Mouse (Mus musculus): Measurements from ENCODE around the gene Slc25a13. TPM values are rescaled to one million over a fixed set of nuclear protein-coding genes. Genes with fewer than 3 reads are reported as not detected.

The Slc25a13 gene
- polyA plus RNA-seq, 1 experiment: 89.0 TPM

DNA sequence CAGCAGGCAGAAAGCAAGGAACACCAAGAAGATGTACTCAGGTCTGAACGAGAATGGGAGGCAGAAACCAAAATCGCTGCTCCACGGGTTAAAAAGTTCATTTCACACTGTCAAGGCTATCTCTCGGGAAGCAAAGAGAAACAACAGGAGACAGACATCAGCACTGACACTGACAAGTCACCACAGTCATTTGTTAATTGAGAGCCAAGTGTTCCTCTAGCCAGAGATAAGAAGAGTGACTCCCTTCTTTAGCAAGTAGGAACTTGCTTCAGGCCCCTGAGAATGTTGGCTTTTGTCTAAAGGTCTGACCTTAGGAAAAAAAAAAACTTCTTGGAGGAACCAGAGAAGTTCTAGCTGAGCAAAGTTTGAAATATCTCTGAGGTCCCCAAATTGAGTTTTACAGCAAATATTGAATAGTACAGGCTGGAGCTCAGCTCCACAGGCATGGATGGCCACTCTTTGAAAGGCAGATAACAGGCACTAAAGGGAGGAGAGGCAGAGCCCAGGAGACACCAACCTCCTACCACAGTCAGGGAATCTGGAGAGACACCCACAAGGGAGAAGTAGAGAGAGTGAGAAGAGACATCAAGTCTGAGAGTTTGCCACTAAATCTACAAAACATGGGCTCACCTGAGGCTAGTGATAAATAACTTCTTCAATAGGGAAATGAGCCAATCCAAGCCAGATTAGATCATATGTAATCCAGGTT lies 8.5 kb downstream of the Slc25a13 start:
- Histone ChIP-seq H3K9ac (ENCODE audit: low read depth, poor library complexity, severe bottlenecking) (peak overlapping the region; percentile 56; the same call in 1 of the 2 replicates), H3K27me3 (ENCODE audit: control insufficient read depth, insufficient read depth, low read length, poor library complexity, severe bottlenecking) (no peaks in the 10 kb centered on the region), H3K4me3 (ENCODE audit: low read depth, low read length) (no peak overlapping the region), H3K4me1 (ENCODE audit: control insufficient read depth, insufficient read depth, low read length) (peaks cover 15% of the 10 kb centered on the region), H3K36me3 (ENCODE audit: control insufficient read depth, insufficient read depth, low read length, poor library complexity, severe bottlenecking) (peaks cover 2% of the 10 kb centered on the region; the same call in 1 of the 2 replicates), H3K27ac (ENCODE audit: insufficient read depth, low read length) (peak overlapping the region; percentile 90), H3K9me3 (replicated peaks; ENCODE audit: control insufficient read depth, insufficient read depth, low read length, poor library complexity, severe bottlenecking) (peaks cover 6% of the 10 kb centered on the region; the same call in 1 of the 2 replicates)
- no peak for TF ChIP-seq POLR2A (IDR thresholded peaks at IDR 0.05; ENCODE audit: insufficient read depth, low read length)
- no peak for TF ChIP-seq CTCF (IDR thresholded peaks at IDR 0.05; ENCODE audit: low read depth, low read length)
- no peak for TF ChIP-seq EP300 (IDR thresholded peaks at IDR 0.05; ENCODE audit: insufficient read depth, low read depth, low read length)

DNA sequence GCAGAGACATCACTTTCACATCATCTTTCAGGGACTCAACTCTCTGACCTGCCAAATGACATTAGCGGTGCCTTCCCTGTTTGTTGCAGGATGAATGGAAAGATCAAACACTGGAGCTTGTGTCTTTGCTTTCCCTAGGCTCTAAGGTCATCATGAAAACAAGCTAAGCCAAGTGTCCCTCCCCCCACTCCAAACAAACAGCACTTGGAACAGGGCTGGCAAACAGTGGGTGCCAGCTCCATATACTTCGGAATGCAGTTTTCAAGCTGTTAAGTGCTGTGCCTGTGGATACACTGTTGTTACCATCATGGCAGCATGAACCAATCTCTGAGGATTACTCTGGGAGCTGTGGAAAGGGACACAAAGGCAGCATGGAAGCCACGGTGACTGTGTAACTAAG lies 9.1 kb downstream of the Slc25a13 start:
- peaks cover 6% of the 10 kb centered on the region; the same call in 1 of the 2 replicates for H3K9me3 ChIP-seq (replicated peaks; ENCODE audit: control insufficient read depth, insufficient read depth, low read length, poor library complexity, severe bottlenecking)
- peaks cover 18% of the 10 kb centered on the region for H3K4me1 ChIP-seq (ENCODE audit: control insufficient read depth, insufficient read depth, low read length)
- H3K9ac ChIP-seq (ENCODE audit: low read depth, poor library complexity, severe bottlenecking): peak overlapping the region; percentile 56
- H3K4me3 ChIP-seq (ENCODE audit: low read depth, low read length): no peak overlapping the region
- H3K27me3 ChIP-seq (ENCODE audit: control insufficient read depth, insufficient read depth, low read length, poor library complexity, severe bottlenecking): no peaks in the 10 kb centered on the region
- H3K27ac ChIP-seq (ENCODE audit: insufficient read depth, low read length): peak overlapping the region; percentile 90
- peaks cover 2% of the 10 kb centered on the region; the same call in 1 of the 2 replicates for H3K36me3 ChIP-seq (ENCODE audit: control insufficient read depth, insufficient read depth, low read length, poor library complexity, severe bottlenecking)
- TF ChIP-seq EP300 (IDR thresholded peaks at IDR 0.05; ENCODE audit: insufficient read depth, low read depth, low read length) (no peak), CTCF (IDR thresholded peaks at IDR 0.05; ENCODE audit: low read depth, low read length) (no peak), POLR2A (IDR thresholded peaks at IDR 0.05; ENCODE audit: insufficient read depth, low read length) (no peak)

DNA sequence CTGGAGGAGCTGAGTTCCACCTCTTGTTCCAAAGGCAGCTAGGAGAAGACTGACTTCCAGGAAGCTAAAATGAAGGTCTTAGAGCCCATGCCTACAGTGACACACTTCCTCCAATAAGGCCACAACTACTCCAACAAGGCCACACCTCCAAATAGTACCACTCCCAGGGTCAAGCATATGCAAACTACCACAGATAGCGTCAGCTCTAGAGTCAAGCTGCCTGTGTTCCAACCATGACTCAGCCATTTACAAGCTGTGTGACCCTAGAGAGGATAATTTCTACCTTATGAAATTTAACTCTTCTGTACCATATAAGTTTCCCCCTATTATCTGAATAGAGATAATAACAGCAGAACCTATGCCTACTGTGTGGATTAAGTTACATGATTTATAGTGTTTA lies 9.6 kb downstream of the Slc25a13 start:
- Histone ChIP-seq H3K9me3 (replicated peaks; ENCODE audit: control insufficient read depth, insufficient read depth, low read length, poor library complexity, severe bottlenecking) (peaks cover 6% of the 10 kb centered on the region; the same call in 1 of the 2 replicates), H3K27me3 (ENCODE audit: control insufficient read depth, insufficient read depth, low read length, poor library complexity, severe bottlenecking) (no peaks in the 10 kb centered on the region), H3K4me3 (ENCODE audit: low read depth, low read length) (no peak overlapping the region), H3K36me3 (ENCODE audit: control insufficient read depth, insufficient read depth, low read length, poor library complexity, severe bottlenecking) (peaks cover 2% of the 10 kb centered on the region; the same call in 1 of the 2 replicates), H3K4me1 (ENCODE audit: control insufficient read depth, insufficient read depth, low read length) (peaks cover 19% of the 10 kb centered on the region), H3K9ac (ENCODE audit: low read depth, poor library complexity, severe bottlenecking) (no peak overlapping the region), H3K27ac (ENCODE audit: insufficient read depth, low read length) (peak overlapping the region; percentile 90)
- TF ChIP-seq CTCF (IDR thresholded peaks at IDR 0.05; ENCODE audit: low read depth, low read length) (no peak), POLR2A (IDR thresholded peaks at IDR 0.05; ENCODE audit: insufficient read depth, low read length) (no peak), EP300 (IDR thresholded peaks at IDR 0.05; ENCODE audit: insufficient read depth, low read depth, low read length) (no peak)

DNA sequence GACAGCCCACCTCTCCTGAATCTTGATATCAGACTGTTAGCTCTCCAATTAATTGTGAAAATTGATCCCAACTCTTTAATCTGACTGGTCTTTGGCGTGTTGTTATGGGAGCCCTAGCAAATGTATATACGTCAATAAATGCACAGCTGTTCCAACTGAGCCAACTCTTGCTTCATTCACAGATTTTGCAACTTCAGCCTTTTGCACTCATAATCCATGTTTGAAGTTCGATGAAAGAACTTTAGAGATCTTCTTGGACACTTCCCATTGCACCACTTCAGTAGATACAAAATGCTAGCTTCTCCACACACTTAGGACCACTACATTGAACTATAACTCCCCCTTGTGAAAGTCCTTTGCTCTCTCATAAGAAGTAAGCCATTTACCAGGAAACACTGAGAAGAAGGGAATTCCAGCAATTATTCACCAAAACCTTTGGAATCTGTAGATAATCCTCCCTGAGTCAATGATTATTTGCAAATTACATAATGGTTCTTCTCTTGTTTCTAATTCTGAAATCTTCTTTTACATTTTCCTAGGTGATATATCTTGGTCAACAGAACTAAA lies 11.3 kb downstream of the Slc25a13 start:
- H3K27me3 ChIP-seq (ENCODE audit: control insufficient read depth, insufficient read depth, low read length, poor library complexity, severe bottlenecking): no peaks in the 10 kb centered on the region
- peaks cover 2% of the 10 kb centered on the region; the same call in 1 of the 2 replicates for H3K36me3 ChIP-seq (ENCODE audit: control insufficient read depth, insufficient read depth, low read length, poor library complexity, severe bottlenecking)
- no peak overlapping the region for H3K9ac ChIP-seq (ENCODE audit: low read depth, poor library complexity, severe bottlenecking)
- H3K4me3 ChIP-seq (ENCODE audit: low read depth, low read length): no peak overlapping the region
- no peak overlapping the region for H3K27ac ChIP-seq (ENCODE audit: insufficient read depth, low read length)
- peaks cover 13% of the 10 kb centered on the region for H3K4me1 ChIP-seq (ENCODE audit: control insufficient read depth, insufficient read depth, low read length)
- H3K9me3 ChIP-seq (replicated peaks; ENCODE audit: control insufficient read depth, insufficient read depth, low read length, poor library complexity, severe bottlenecking): peaks cover 6% of the 10 kb centered on the region; the same call in 1 of the 2 replicates
- no peak for TF ChIP-seq POLR2A (IDR thresholded peaks at IDR 0.05; ENCODE audit: insufficient read depth, low read length)
- TF ChIP-seq CTCF (IDR thresholded peaks at IDR 0.05; ENCODE audit: low read depth, low read length): no peak
- no peak for TF ChIP-seq EP300 (IDR thresholded peaks at IDR 0.05; ENCODE audit: insufficient read depth, low read depth, low read length)

DNA sequence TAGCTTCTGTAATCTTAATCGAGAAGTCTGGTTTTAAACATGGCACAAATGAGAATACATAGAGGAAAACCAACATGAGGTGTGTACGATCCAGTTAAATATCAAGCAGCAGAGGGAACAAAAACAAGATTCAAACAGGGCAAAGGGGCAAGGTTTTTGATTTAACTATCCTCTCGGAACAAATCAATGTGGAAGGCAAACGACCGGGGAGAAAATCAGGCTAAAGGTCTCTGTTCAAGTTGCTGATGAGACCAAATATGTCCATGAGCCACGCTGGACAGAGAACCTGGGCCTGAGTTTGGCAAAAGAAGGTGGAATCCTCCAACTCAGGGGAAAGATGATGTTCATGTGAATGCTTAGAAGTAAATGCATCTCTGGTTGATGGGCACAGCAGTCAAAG lies 14.5 kb downstream of the Slc25a13 start:
- Histone ChIP-seq H3K27me3 (ENCODE audit: control insufficient read depth, insufficient read depth, low read length, poor library complexity, severe bottlenecking) (no peaks in the 10 kb centered on the region), H3K9ac (ENCODE audit: low read depth, poor library complexity, severe bottlenecking) (no peak overlapping the region), H3K9me3 (replicated peaks; ENCODE audit: control insufficient read depth, insufficient read depth, low read length, poor library complexity, severe bottlenecking) (peaks cover 6% of the 10 kb centered on the region; the same call in 1 of the 2 replicates), H3K36me3 (ENCODE audit: control insufficient read depth, insufficient read depth, low read length, poor library complexity, severe bottlenecking) (no peaks in the 10 kb centered on the region), H3K4me1 (ENCODE audit: control insufficient read depth, insufficient read depth, low read length) (peaks cover 7% of the 10 kb centered on the region), H3K27ac (ENCODE audit: insufficient read depth, low read length) (peak overlapping the region; percentile 72), H3K4me3 (ENCODE audit: low read depth, low read length) (no peak overlapping the region)
- TF ChIP-seq CTCF (IDR thresholded peaks at IDR 0.05; ENCODE audit: low read depth, low read length) (no peak), EP300 (IDR thresholded peaks at IDR 0.05; ENCODE audit: insufficient read depth, low read depth, low read length) (no peak), POLR2A (IDR thresholded peaks at IDR 0.05; ENCODE audit: insufficient read depth, low read length) (no peak)

DNA sequence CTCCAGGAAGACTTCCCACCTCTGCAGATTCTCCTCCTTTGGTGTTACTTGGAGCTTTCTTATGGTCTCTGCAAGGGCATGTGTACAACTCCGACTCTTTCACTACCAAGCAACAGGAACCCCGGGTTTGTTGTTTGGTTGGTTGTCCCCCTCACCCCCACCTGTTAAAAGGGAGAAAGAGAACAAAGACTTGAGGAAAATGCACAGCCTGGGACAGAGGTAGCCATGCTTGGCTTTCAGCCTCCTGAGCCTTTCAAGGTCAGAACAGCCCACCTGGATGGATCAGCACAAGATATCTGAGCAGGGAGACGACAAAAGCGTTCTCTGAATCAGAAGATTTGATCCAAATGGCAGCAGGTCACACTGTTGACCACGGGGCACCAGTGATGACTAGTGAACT lies 15.0 kb downstream of the Slc25a13 start:
- Histone ChIP-seq H3K4me3 (ENCODE audit: low read depth, low read length) (no peak overlapping the region), H3K9ac (ENCODE audit: low read depth, poor library complexity, severe bottlenecking) (no peak overlapping the region), H3K36me3 (ENCODE audit: control insufficient read depth, insufficient read depth, low read length, poor library complexity, severe bottlenecking) (no peaks in the 10 kb centered on the region), H3K9me3 (replicated peaks; ENCODE audit: control insufficient read depth, insufficient read depth, low read length, poor library complexity, severe bottlenecking) (peaks cover 6% of the 10 kb centered on the region; the same call in 1 of the 2 replicates), H3K27me3 (ENCODE audit: control insufficient read depth, insufficient read depth, low read length, poor library complexity, severe bottlenecking) (no peaks in the 10 kb centered on the region), H3K27ac (ENCODE audit: insufficient read depth, low read length) (peak overlapping the region; percentile 72), H3K4me1 (ENCODE audit: control insufficient read depth, insufficient read depth, low read length) (peaks cover 7% of the 10 kb centered on the region)
- no peak for TF ChIP-seq CTCF (IDR thresholded peaks at IDR 0.05; ENCODE audit: low read depth, low read length)
- TF ChIP-seq EP300 (IDR thresholded peaks at IDR 0.05; ENCODE audit: insufficient read depth, low read depth, low read length): no peak
- TF ChIP-seq POLR2A (IDR thresholded peaks at IDR 0.05; ENCODE audit: insufficient read depth, low read length): no peak
